Mouse (Mus musculus): ENCODE data around the gene Ctla2b. TPM values are rescaled to one million over a fixed set of nuclear protein-coding genes. Genes with fewer than 3 reads are reported as not detected.

The Ctla2b gene
- polyA plus RNA-seq, 1 experiment from 2014 or later, result 2.2 TPM

- no peak for ATAC-seq (ENCODE audit: low FRiP score)
- Histone ChIP-seq H3K4me3 (ENCODE audit: low read depth, low read length) (no peak overlapping the region), H3K27me3 (ENCODE audit: control insufficient read depth, insufficient read depth, low read length) (no peaks in the 10 kb centered on the region), H3K9ac (ENCODE audit: low read length) (no peak overlapping the region), H3K36me3 (ENCODE audit: control insufficient read depth, insufficient read depth, low read length) (no peaks in the 10 kb centered on the region), H3K9me3 (ENCODE audit: control insufficient read depth, low read length) (no peaks in the 10 kb centered on the region), H3K27ac (ENCODE audit: low read depth, low read length) (no peak overlapping the region), H3K4me2 (no peak overlapping the region), H3K4me1 (ENCODE audit: control insufficient read depth, insufficient read depth, low read length) (no peaks in the 10 kb centered on the region)
- WGBS, result 93% methylated on average over 4 of the region's 4 CpGs
- no peak for DNase-seq (ENCODE audit: low spot score, missing footprints)
These were observed 48.8 kb downstream of the Ctla2b start for GRCm38 (mm10) chr13:60848241-60849120.

Other genes starting within 250 kb of the Ctla2b start
- not detected in 2 replicates for gene BC051665, start 111.1 kb downstream of the Ctla2b start, polyA plus RNA-seq (2014; fragmentation: Nextera tagmentation; extraction: Ambion mirVana)
- not detected in 2 replicates for gene Ctsll3, start 94.6 kb downstream of the Ctla2b start, polyA plus RNA-seq (2014; fragmentation: Nextera tagmentation; extraction: Ambion mirVana)
- gene 4930486L24Rik, start 33.0 kb downstream of the Ctla2b start, polyA plus RNA-seq (2014; fragmentation: Nextera tagmentation; extraction: Ambion mirVana), result not detected in 2 replicates
- 0.16 TPM in 1 of 2 replicates, not detected in the other for gene Gm49392, start 553 bp downstream of the Ctla2b start, polyA plus RNA-seq (2014; fragmentation: Nextera tagmentation; extraction: Ambion mirVana)
- gene Tpbpb, start 7.4 kb upstream of the Ctla2b start, polyA plus RNA-seq (2014; fragmentation: Nextera tagmentation; extraction: Ambion mirVana), result not detected in 2 replicates
- gene Gm49393, start 38.1 kb upstream of the Ctla2b start, polyA plus RNA-seq (2014; fragmentation: Nextera tagmentation; extraction: Ambion mirVana), result not detected in 2 replicates
- gene Gm49391, start 39.1 kb upstream of the Ctla2b start, polyA plus RNA-seq (2014; fragmentation: Nextera tagmentation; extraction: Ambion mirVana), result 0.76 and 1.7 TPM in 2 replicates
- gene Ctla2a, start 39.2 kb upstream of the Ctla2b start, polyA plus RNA-seq (2014; fragmentation: Nextera tagmentation; extraction: Ambion mirVana), result 14.6 and 17.7 TPM in 2 replicates
- gene Tpbpa, start 44.5 kb upstream of the Ctla2b start, polyA plus RNA-seq (2014; fragmentation: Nextera tagmentation; extraction: Ambion mirVana), result not detected in 2 replicates
- not detected in 2 replicates for gene Ctsj, start 108.5 kb upstream of the Ctla2b start, polyA plus RNA-seq (2014; fragmentation: Nextera tagmentation; extraction: Ambion mirVana)
- not detected in 2 replicates for gene Ctsq, start 143.2 kb upstream of the Ctla2b start, polyA plus RNA-seq (2014; fragmentation: Nextera tagmentation; extraction: Ambion mirVana)

All from midbrain, embryonic 11.5 days (tissue).